Mouse (Mus musculus): ENCODE data around the gene Tulp1. TPM values are rescaled to one million over a fixed set of nuclear protein-coding genes. Genes with fewer than 3 reads are reported as not detected.

Gene Tulp1
- polyA plus RNA-seq, 1 experiment from 2014 or later: 7.3 TPM

DNA sequence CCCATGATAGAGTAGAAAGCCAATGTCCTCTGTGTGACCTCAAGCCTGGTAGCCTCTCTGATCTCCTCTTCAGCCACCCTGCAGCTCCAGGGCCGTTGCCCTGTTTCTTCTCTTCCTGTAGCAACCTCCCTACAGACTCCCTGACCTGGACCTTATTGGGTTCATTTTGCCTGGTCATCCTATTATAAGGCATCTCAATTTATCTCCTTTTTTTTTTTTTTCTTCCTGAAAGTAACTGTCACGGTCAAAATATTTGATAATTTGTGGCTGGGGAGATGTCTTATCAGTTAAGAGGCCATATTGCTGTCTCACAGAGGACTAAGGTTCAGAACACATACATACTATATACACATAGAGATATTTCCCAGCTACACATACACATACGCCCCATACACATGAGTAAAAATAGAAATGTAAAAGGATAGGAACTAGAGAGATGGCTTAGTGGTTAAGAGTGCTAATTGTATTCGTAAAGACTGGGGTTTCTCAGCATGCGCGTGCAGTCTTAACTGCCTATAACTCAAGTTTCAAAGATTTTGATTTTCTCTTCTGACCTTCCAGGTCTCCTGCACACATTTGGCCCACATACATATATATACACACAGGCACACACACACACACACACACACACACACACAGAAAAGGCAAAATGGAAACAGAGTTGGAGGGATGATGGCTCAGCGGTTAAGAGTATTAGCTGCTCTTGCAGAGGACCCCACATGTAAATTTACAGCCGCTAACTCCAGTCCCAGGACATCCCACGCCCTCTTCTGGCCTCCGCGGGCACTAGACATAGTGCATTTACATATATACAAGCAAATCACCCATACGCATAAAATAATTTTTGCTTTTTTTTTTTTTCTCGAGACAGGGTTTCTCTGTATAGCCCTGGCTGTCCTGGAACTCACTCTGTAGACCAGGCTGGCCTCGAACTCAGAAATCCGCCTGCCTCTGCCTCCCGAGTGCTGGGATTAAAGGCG is 52.5 kb downstream of the Tulp1 start:
- Histone ChIP-seq H3K9me3 (no peaks in the 10 kb centered on the region), H3K27ac (peak overlapping the region; percentile 55), H3K27me3 (no peaks in the 10 kb centered on the region), H3K4me3 (peak overlapping the region; percentile 87), H3K4me1 (peaks cover 26% of the 10 kb centered on the region), H3K4me2 (peak overlapping the region; percentile 72), H3K36me3 (peaks cover 20% of the 10 kb centered on the region), H3K9ac (peak overlapping the region; percentile 32; the same call in 1 of the 2 replicates)
- 22% methylated on average over 17 of the region's 17 CpGs for WGBS
- ATAC-seq (ENCODE audit: insufficient number of reproducible peaks, insufficient read depth, low FRiP score, low TSS enrichment, low read depth): no peak

GRCm38 (mm10) chr17:28311366-28312132 is 53.5 kb downstream of the Tulp1 start:
- Histone ChIP-seq H3K4me2 (no peak overlapping the region), H3K27ac (no peak overlapping the region), H3K9me3 (no peaks in the 10 kb centered on the region), H3K36me3 (peaks cover 10% of the 10 kb centered on the region), H3K27me3 (no peaks in the 10 kb centered on the region), H3K4me3 (no peak overlapping the region), H3K9ac (0 out of 2 replicates have a peak overlapping the region, but pooled peaks have one; percentile 36), H3K4me1 (peaks cover 26% of the 10 kb centered on the region)
- no peak for ATAC-seq (ENCODE audit: insufficient number of reproducible peaks, insufficient read depth, low FRiP score, low TSS enrichment, low read depth)
- WGBS: 54% methylated on average over 5 of the region's 5 CpGs

- H3K36me3 ChIP-seq: peaks cover 3% of the 10 kb centered on the region
- no peak overlapping the region for H3K4me3 ChIP-seq
- H3K27me3 ChIP-seq: no peaks in the 10 kb centered on the region
- H3K4me1 ChIP-seq: peaks cover 25% of the 10 kb centered on the region
- no peaks in the 10 kb centered on the region for H3K9me3 ChIP-seq
- no peak overlapping the region for H3K4me2 ChIP-seq
- 81% methylated on average over 3 of the region's 3 CpGs for WGBS
- ATAC-seq (ENCODE audit: insufficient number of reproducible peaks, insufficient read depth, low FRiP score, low TSS enrichment, low read depth): no peak
- H3K27ac ChIP-seq: no peak overlapping the region
- H3K9ac ChIP-seq: no peak overlapping the region
These were observed 54.2 kb downstream of the Tulp1 start for GRCm38 (mm10) chr17:28310831-28311230.

- Histone ChIP-seq H3K4me1 (peaks cover 6% of the 10 kb centered on the region), H3K4me3 (no peak overlapping the region; the same call in none of the 2 replicates), H3K4me2 (peak overlapping the region; percentile 33; the same call in 1 of the 2 replicates), H3K9ac (peak overlapping the region; percentile 49), H3K27ac (no peak overlapping the region), H3K36me3 (no peaks in the 10 kb centered on the region), H3K27me3 (no peaks in the 10 kb centered on the region), H3K9me3 (no peaks in the 10 kb centered on the region)
- whole genome bisulfite sequencing: 14% methylated on average over 18 of the region's 18 CpGs
- ATAC-seq (ENCODE audit: insufficient number of reproducible peaks, insufficient read depth, low FRiP score, low TSS enrichment, low read depth): no peak
These were observed 56.5 kb downstream of the Tulp1 start for GRCm38 (mm10) chr17:28308297-28309195.

- ATAC-seq (ENCODE audit: insufficient number of reproducible peaks, insufficient read depth, low FRiP score, low TSS enrichment, low read depth): no peak
- no peak overlapping the region for H3K4me3 ChIP-seq
- H3K4me2 ChIP-seq: no peak overlapping the region
- H3K9ac ChIP-seq: no peak overlapping the region
- H3K27me3 ChIP-seq: no peaks in the 10 kb centered on the region
- whole genome bisulfite sequencing: 57% methylated on average over 10 of the region's 10 CpGs
- H3K9me3 ChIP-seq: no peaks in the 10 kb centered on the region
- peaks cover 9% of the 10 kb centered on the region for H3K4me1 ChIP-seq
- no peak overlapping the region for H3K27ac ChIP-seq
- 0 out of 2 replicates have a peak, but pooled peaks cover 8% of the 10 kb centered on the region for H3K36me3 ChIP-seq
These were observed 59.9 kb downstream of the Tulp1 start for GRCm38 (mm10) chr17:28305172-28305571.

Other genes starting within 250 kb of the Tulp1 start
- gene Scube3, start 223.1 kb downstream of the Tulp1 start, polyA plus RNA-seq (2015; fragmentation: Nextera tagmentation; extraction: Ambion mirVana): 9.4 and 10.1 TPM in 2 replicates
- 36.6 and 41.2 TPM in 2 replicates for gene Zfp523, start 188.1 kb downstream of the Tulp1 start, polyA plus RNA-seq (2015; fragmentation: Nextera tagmentation; extraction: Ambion mirVana)
- 13.0 and 13.1 TPM in 2 replicates for gene Def6, start 157.4 kb downstream of the Tulp1 start, polyA plus RNA-seq (2015; fragmentation: Nextera tagmentation; extraction: Ambion mirVana)
- gene Ppard, start 132.5 kb downstream of the Tulp1 start, polyA plus RNA-seq (2015; fragmentation: Nextera tagmentation; extraction: Ambion mirVana): 3.2 and 3.3 TPM in 2 replicates
- 34.5 and 39.5 TPM in 2 replicates for gene Fance, start 51.7 kb downstream of the Tulp1 start, polyA plus RNA-seq (2015; fragmentation: Nextera tagmentation; extraction: Ambion mirVana)
- gene Rpl10a, start 36.8 kb downstream of the Tulp1 start, polyA plus RNA-seq (2015; fragmentation: Nextera tagmentation; extraction: Ambion mirVana): 653 and 701 TPM in 2 replicates
- gene Tead3, start 14.4 kb downstream of the Tulp1 start, polyA plus RNA-seq (2015; fragmentation: Nextera tagmentation; extraction: Ambion mirVana): 14.9 and 18.9 TPM in 2 replicates
- 23.3 and 24.5 TPM in 2 replicates for gene Fkbp5, start 152.3 kb upstream of the Tulp1 start, polyA plus RNA-seq (2015; fragmentation: Nextera tagmentation; extraction: Ambion mirVana)
- gene Armc12, start 165.6 kb upstream of the Tulp1 start, polyA plus RNA-seq (2015; fragmentation: Nextera tagmentation; extraction: Ambion mirVana): not detected in 2 replicates
- gene Clpsl2, start 184.2 kb upstream of the Tulp1 start, polyA plus RNA-seq (2015; fragmentation: Nextera tagmentation; extraction: Ambion mirVana): not detected in 2 replicates
- gene Clps, start 195.5 kb upstream of the Tulp1 start, polyA plus RNA-seq (2015; fragmentation: Nextera tagmentation; extraction: Ambion mirVana): 1.3 TPM in 1 of 2 replicates, not detected in the other
- gene Lhfpl5, start 210.4 kb upstream of the Tulp1 start, polyA plus RNA-seq (2015; fragmentation: Nextera tagmentation; extraction: Ambion mirVana): 0.50 and 0.76 TPM in 2 replicates

All from embryonic facial prominence, embryonic 13.5 days (tissue).